Mouse (Mus musculus): Measurements from ENCODE around the gene Kcnj10.

GRCm38 (mm10) chr1:172313613-172314411, 27.2 kb upstream of the Kcnj10 start:
- TF ChIP-seq CTCF (IDR thresholded peaks at IDR 0.05; ENCODE audit: borderline replicate concordance, control insufficient read depth, extremely low read depth, insufficient read depth, low read length, poor library complexity) (no peak), POLR2A (IDR thresholded peaks at IDR 0.05; ENCODE audit: control insufficient read depth, extremely low read depth, insufficient read depth, low read length, poor library complexity) (no peak)
